Mouse (Mus musculus) limb, embryonic 15.5 days (tissue): ENCODE measurements around the gene Vmn1r80. TPM values are rescaled to one million over a fixed set of nuclear protein-coding genes. Genes with fewer than 3 reads are reported as not detected.
"Not testable (repeated sequence)": the region's sequence is repeated elsewhere in the genome, so short reads cannot be mapped to it uniquely, and the experiment has no call there.

Source experiments
- ATAC-seq: fragments of 200-750 bp; cut with Nextera tagmentation; 2 replicates; pipeline ENCODE4 v1.8.0; 2017; ENCODE audit warnings: low read depth, moderate TSS enrichment; ENCODE audit not compliant: insufficient number of reproducible peaks, low FRiP score, low TSS enrichment
- H3K27ac ChIP-seq: fragments of 300-500 bp; sonication (generic); 2 replicates; pipeline ENCODE4 v1.5.1; 2015; ENCODE audit warnings: moderate library complexity, mild to moderate bottlenecking, inconsistent platforms
- H3K27me3 ChIP-seq: fragments of 300-500 bp; sonication (generic); 2 replicates; pipeline ENCODE4 v1.6.1; 2015; ENCODE audit warnings: inconsistent platforms
- H3K36me3 ChIP-seq: fragments of 300-500 bp; sonication (generic); 2 replicates; pipeline ENCODE4 v1.6.1; 2015; ENCODE audit warnings: inconsistent platforms
- H3K4me1 ChIP-seq: fragments of 300-500 bp; sonication (generic); 2 replicates; pipeline ENCODE4 v1.6.1; 2015; ENCODE audit warnings: inconsistent platforms
- H3K4me2 ChIP-seq: fragments of 300-500 bp; sonication (generic); 2 replicates; pipeline ENCODE4 v1.6.1; 2015; ENCODE audit warnings: mild to moderate bottlenecking, inconsistent platforms
- H3K4me3 ChIP-seq: fragments of 300-500 bp; sonication (generic); 2 replicates; pipeline ENCODE4 v1.5.1; 2015; ENCODE audit warnings: mild to moderate bottlenecking, inconsistent platforms
- H3K9ac ChIP-seq: fragments of 300-500 bp; sonication (generic); 2 replicates; pipeline ENCODE4 v1.6.1; 2015; ENCODE audit warnings: inconsistent platforms
- H3K9me3 ChIP-seq: fragments of 300-500 bp; sonication (generic); 2 replicates; pipeline ENCODE4 v1.6.1; 2016; ENCODE audit warnings: inconsistent platforms
- WGBS: fragments of 180-500 bp; shearing (Covaris S2); methylation state at CpG from one replicate; pipeline ENCODE4 v1.1.7; 2015; 5-methylcytosine and 5-hydroxymethylcytosine counted together
- polyA plus RNA-seq: library from polyadenylated mRNA; unstranded; fragments of >200 nt; fragmentation: Nextera tagmentation; extraction: Ambion mirVana; gene quantifications from 2 replicates; pipeline ENCODE4 v1.2.1, GENCODE M21; 2015

The Vmn1r80 gene
- polyA plus RNA-seq, result not detected in 2 replicates

DNA sequence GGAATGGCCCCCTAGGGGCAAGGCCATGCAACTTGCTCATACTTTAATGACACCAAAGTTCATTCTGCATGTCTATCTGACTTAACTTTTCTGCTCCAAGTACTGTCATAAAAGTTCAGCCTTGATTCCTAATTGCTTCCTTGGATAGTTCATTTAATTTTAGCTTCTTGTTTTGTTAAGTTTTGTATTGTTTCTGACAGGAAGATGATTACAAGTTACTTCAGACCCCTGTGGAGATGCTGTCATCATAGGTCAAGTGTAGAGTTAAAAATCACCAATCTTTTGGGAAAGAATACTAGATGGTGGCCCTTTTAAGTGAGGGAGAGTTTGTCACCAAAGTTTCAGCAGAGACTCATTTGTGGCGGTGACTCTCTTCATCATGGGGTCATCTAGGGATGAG, at the start of gene Vmn1r80:
Gene Vmn1r80, plus strand, starts transcription at position 301 of the 400 bp plus-strand sequence.
- Histone ChIP-seq H3K4me2 (no peak within 1 kb of the TSS), H3K27ac (no peak within 1 kb of the TSS), H3K9ac (no peak within 1 kb of the TSS), H3K9me3 (no peaks in the 10 kb centered on the region), H3K4me1 (no peaks in the 10 kb centered on the region), H3K27me3 (no peaks in the 10 kb centered on the region), H3K36me3 (no peaks in the 10 kb centered on the region), H3K4me3 (no peak within 1 kb of the TSS)
- ATAC-seq, result no peak
- WGBS, result 92% methylated on average over 1 of the region's 1 CpGs

DNA sequence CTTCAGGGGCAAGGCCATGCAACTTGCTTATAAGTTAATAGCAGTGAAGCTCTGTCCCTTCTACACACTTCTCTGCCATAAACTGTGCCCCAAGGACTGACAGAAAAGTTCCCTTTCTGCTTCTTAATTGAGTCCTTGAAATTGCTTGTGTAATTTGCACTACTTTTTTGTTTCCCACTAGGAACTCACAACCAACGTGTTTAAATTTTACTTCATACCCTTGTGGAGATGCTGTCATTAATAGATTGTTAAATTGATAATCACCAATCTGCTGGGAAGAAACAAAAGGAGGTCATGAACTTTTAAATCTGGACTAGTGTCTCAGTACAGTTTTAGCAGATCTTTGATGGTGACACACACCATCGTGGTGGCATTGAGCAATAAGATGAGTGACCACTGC, 39.1 kb upstream of the Vmn1r80 start, which contains the start of gene Vmn1r78:
Gene Vmn1r78, plus strand, starts transcription at position 301 of the 400 bp plus-strand sequence.
- Histone ChIP-seq H3K4me3 (no peak within 1 kb of the TSS), H3K9me3 (no peaks in the 10 kb centered on the region), H3K27me3 (no peaks in the 10 kb centered on the region), H3K36me3 (no peaks in the 10 kb centered on the region), H3K4me2 (no peak within 1 kb of the TSS), H3K4me1 (no peaks in the 10 kb centered on the region), H3K9ac (no peak within 1 kb of the TSS), H3K27ac (no peak within 1 kb of the TSS)
- WGBS, result 60% methylated on average over 2 of the region's 2 CpGs
- ATAC-seq, result no peak

GRCm38 (mm10) chr7:12156463-12156862, 32.6 kb upstream of the Vmn1r80 start:
- H3K27ac ChIP-seq, H3K4me1 ChIP-seq, H3K36me3 ChIP-seq, H3K27me3 ChIP-seq, H3K9ac ChIP-seq, ATAC-seq, H3K4me2 ChIP-seq, H3K4me3 ChIP-seq, H3K9me3 ChIP-seq: not testable (repeated sequence)
- WGBS, result 35% methylated on average over 1 of the region's 1 CpGs

- H3K4me1 ChIP-seq, H3K27ac ChIP-seq, H3K4me3 ChIP-seq, ATAC-seq, H3K36me3 ChIP-seq, H3K27me3 ChIP-seq, H3K9ac ChIP-seq, H3K9me3 ChIP-seq, H3K4me2 ChIP-seq: not testable (repeated sequence)
Measured at GRCm38 (mm10) chr7:12170979-12171378, 18.1 kb upstream of the Vmn1r80 start, which contains the start of gene Vmn1r79. Gene Vmn1r79 (plus strand): TSS chr7:12171279.

DNA sequence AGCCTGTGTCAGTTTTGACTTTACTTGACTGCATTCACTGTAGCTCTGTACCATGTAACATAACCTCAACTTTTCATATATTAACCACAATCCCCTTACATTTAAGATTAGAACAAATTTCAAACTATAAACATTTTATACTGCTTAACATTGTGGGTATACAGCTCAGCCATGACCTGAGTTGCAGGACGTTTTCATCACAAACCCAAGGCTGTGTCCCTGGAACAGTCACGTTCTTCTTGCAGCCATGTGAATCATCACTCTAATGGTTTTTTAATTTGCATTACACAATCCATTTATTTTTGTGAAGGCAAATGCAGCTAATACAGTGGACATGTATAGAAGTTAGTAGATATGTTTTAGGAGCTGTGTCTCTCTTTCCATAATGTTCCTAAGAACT, 16.2 kb upstream of the Vmn1r80 start:
- H3K36me3 ChIP-seq, H3K9me3 ChIP-seq, H3K4me1 ChIP-seq, H3K27ac ChIP-seq, H3K27me3 ChIP-seq, ATAC-seq, H3K9ac ChIP-seq, H3K4me2 ChIP-seq, H3K4me3 ChIP-seq: not testable (repeated sequence)
- WGBS, result 53% methylated on average over 2 of the region's 2 CpGs

DNA sequence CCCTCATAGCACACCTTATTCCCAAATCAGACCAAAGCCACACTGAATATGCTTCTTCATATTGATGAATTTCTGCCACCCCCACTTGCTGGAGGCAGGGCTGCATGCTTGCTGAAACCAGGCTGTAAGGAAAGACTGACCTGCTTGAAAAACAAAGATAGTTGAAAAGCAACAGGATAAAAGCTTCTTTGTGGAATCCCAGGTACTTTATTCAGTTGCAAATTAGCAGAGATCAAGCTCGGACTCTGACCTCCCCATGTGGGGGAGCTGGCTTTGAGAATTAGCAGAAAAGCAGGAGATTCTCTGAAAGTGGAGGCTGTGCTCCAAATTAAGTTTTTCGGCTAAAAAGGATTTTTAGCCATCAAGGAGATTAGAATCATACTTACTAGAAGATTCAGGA, 15.1 kb downstream of the Vmn1r80 start:
- WGBS, result 73% methylated on average over 2 of the region's 2 CpGs
- no peak overlapping the region for H3K9ac ChIP-seq
- peaks cover 4% of the 10 kb centered on the region; the same call in 1 of the 2 replicates for H3K9me3 ChIP-seq

More for the DNA sequence above, 15.1 kb downstream of the Vmn1r80 start:
- Histone ChIP-seq H3K27ac (no peak overlapping the region), H3K4me2 (no peak overlapping the region), H3K4me1 (no peaks in the 10 kb centered on the region), H3K4me3 (no peak overlapping the region), H3K27me3 (no peaks in the 10 kb centered on the region), H3K36me3 (no peaks in the 10 kb centered on the region)
- no peak for ATAC-seq

Other genes with a start within 250 kb of the Vmn1r80 start
- gene Vmn1r77, start 152.5 kb upstream of the Vmn1r80 start, polyA plus RNA-seq, result not detected in 2 replicates
- not detected in 2 replicates for gene Vmn1r78, start 39.0 kb upstream of the Vmn1r80 start, polyA plus RNA-seq
- not detected in 2 replicates for gene Vmn1r79, start 18.0 kb upstream of the Vmn1r80 start, polyA plus RNA-seq
- not detected in 2 replicates for gene Vmn1r81, start 79.0 kb downstream of the Vmn1r80 start, polyA plus RNA-seq
- not detected in 2 replicates for gene Vmn1r82, start 111.1 kb downstream of the Vmn1r80 start, polyA plus RNA-seq
- gene Vmn1r83, start 140.2 kb downstream of the Vmn1r80 start, polyA plus RNA-seq, result not detected in 2 replicates
- not detected in 2 replicates for gene Vmn1r84, start 180.0 kb downstream of the Vmn1r80 start, polyA plus RNA-seq
- gene Zfp551, start 233.5 kb downstream of the Vmn1r80 start, polyA plus RNA-seq, result 4.3 and 5.3 TPM in 2 replicates